Mouse (Mus musculus): ENCODE measurements at regions not wholly inside any gene's neighbourhood (a gene's known extent, or its start where the extent isn't known, plus 50 kb on each side); places are given as distances from the start of the nearest gene placed in this dataset.

- DNase-seq, result no peak
Observed at GRCm38 (mm10) chr15:36916998-36917397, 90.6 kb downstream of the Zfp706 start.

- DNase-seq, result no peak
Observed at GRCm38 (mm10) chr15:36914239-36915100, 93.1 kb downstream of the Zfp706 start.

GRCm38 (mm10) chr15:36913308-36913707 is 94.3 kb downstream of the Zfp706 start:
- DNase-seq, result no peak

- no peak for DNase-seq
Observed at GRCm38 (mm10) chr15:36910272-36910671, 97.3 kb downstream of the Zfp706 start.

- no peak for DNase-seq
Observed at GRCm38 (mm10) chr15:36909494-36909893, 98.1 kb downstream of the Zfp706 start.

- no peak for DNase-seq
Observed at GRCm38 (mm10) chr15:36906789-36907188, 100.8 kb downstream of the Zfp706 start.

- no peak for DNase-seq
Observed at GRCm38 (mm10) chr15:36906052-36906451, 101.5 kb downstream of the Zfp706 start.

GRCm38 (mm10) chr15:36903922-36904321 is 103.7 kb downstream of the Zfp706 start:
- no peak for DNase-seq

GRCm38 (mm10) chr15:36903309-36903708 is 104.3 kb downstream of the Zfp706 start:
- no peak for DNase-seq

GRCm38 (mm10) chr15:36901830-36902285 is 105.7 kb downstream of the Zfp706 start:
- DNase-seq, result no peak

GRCm38 (mm10) chr15:36901350-36901749 is 106.2 kb downstream of the Zfp706 start:
- DNase-seq, result no peak

- no peak for DNase-seq
Observed at GRCm38 (mm10) chr15:36900940-36901339, 106.6 kb downstream of the Zfp706 start.

GRCm38 (mm10) chr15:36899882-36900281 is 107.7 kb downstream of the Zfp706 start:
- DNase-seq, result no peak

GRCm38 (mm10) chr15:36898857-36899523 is 108.6 kb downstream of the Zfp706 start:
- DNase-seq, result no peak

GRCm38 (mm10) chr15:36898326-36898725 is 109.2 kb downstream of the Zfp706 start:
- no peak for DNase-seq

GRCm38 (mm10) chr15:36896265-36896664 is 111.3 kb downstream of the Zfp706 start:
- DNase-seq, result no peak

- DNase-seq, result no peak
Observed at GRCm38 (mm10) chr15:36895031-36895430, 112.5 kb downstream of the Zfp706 start.

- no peak for DNase-seq
Observed at GRCm38 (mm10) chr15:36893407-36893969, 114.1 kb downstream of the Zfp706 start.

GRCm38 (mm10) chr15:36892576-36893205 is 114.9 kb downstream of the Zfp706 start:
- DNase-seq, result no peak

GRCm38 (mm10) chr15:36891851-36892250 is 115.7 kb downstream of the Zfp706 start:
- no peak for DNase-seq

GRCm38 (mm10) chr15:36891296-36891695 is 116.3 kb downstream of the Zfp706 start:
- DNase-seq, result no peak

GRCm38 (mm10) chr15:36889072-36889471 is 118.5 kb downstream of the Zfp706 start:
- no peak for DNase-seq

All from thymus, postnatal 36 days (tissue).